Mouse (Mus musculus): Measurements from ENCODE around the gene Stox2.
"Not testable (repeated sequence)": the region's sequence is repeated elsewhere in the genome, so short reads cannot be mapped to it uniquely, and the experiment has no call there.

Gene Stox2

GRCm38 (mm10) chr8:47446312-47447046, at the start of gene Stox2:
Stox2 (minus strand) TSS chr8:47446362.
- DNase-seq (ENCODE audit: low spot score): no peak

- DNase-seq (ENCODE audit: low spot score): peak; percentile 21
These were observed 49.3 kb upstream of the Stox2 start for GRCm38 (mm10) chr8:47495428-47495827.

GRCm38 (mm10) chr8:47494602-47495153, 48.5 kb upstream of the Stox2 start:
- no peak for DNase-seq (ENCODE audit: low spot score)

- no peak for DNase-seq (ENCODE audit: low spot score)
These were observed 46.9 kb upstream of the Stox2 start for GRCm38 (mm10) chr8:47493106-47493505.

GRCm38 (mm10) chr8:47487231-47487630, 41.1 kb upstream of the Stox2 start:
- no peak for DNase-seq (ENCODE audit: low spot score)

GRCm38 (mm10) chr8:47482354-47483071, 36.4 kb upstream of the Stox2 start:
- no peak for DNase-seq (ENCODE audit: low spot score)

DNA sequence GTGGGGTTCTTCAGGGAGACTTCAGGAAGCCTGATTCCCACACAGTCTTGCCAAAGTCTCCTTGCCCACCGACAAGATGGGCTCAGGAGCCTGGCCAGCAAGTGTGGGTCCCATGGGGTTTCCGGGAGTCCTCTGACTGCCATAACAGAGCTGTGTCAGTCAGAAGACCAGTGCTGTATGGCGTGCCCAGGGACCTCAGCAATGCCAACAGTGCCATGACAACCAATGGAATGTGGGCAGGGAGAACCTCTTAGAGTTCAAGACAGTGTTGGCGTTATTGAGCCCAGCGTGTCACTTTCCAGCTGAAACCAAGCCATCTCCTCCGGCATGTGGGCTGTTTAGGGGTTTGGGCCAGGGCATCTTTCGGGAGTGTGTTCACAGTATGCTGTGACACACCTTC, 33.9 kb upstream of the Stox2 start:
- DNase-seq (ENCODE audit: low spot score): no peak

DNA sequence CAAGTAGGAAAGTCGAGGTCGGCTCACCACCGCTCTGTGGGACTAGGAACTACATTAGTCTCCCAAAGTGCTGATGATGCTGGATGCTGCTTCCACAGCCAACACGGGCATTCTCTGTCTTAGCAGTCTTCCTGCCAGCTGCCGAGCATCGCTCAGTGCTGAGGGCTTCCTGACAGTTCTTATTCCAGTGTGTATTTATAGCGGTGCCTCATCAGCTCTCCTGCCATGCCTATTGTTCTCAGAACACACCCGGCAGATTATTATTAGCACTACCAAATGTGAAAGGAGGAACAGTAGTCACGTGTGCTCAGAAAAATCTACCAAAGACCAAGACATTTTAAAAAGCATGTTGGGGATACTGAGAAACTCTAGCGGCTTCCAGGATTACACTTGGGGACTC, 15.5 kb upstream of the Stox2 start:
- DNase-seq (ENCODE audit: low spot score): no peak

DNA sequence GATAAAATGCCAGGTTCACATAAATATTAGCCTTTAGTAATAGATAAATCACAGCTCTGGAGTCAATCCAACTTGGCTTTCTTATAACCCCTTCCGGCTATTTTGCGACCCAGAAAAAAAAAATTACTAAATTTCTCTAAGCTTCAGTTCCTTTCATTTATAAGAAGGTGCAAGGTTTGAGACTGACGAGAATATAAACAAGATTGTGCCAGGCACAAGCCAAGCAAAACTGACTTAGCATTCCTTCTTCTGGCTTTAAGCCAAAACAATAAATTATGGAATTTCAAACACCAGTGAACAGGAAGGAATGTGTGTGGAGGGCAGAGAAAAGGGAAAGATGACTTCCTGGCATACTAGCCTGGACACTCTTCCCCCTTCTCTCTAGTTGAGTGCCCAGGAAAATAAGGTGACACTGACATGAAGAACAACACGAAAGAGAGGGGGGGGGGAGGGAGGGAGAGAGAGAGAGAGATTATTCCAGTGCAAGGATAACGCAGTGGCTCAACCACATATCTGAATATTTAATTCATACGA, 13.1 kb upstream of the Stox2 start:
- DNase-seq (ENCODE audit: low spot score): no peak

- no peak for DNase-seq (ENCODE audit: low spot score)
These were observed 12.4 kb upstream of the Stox2 start for GRCm38 (mm10) chr8:47458591-47458990.

- not testable (repeated sequence) for DNase-seq (ENCODE audit: low spot score)
These were observed 3.0 kb upstream of the Stox2 start for GRCm38 (mm10) chr8:47449211-47449610.

DNA sequence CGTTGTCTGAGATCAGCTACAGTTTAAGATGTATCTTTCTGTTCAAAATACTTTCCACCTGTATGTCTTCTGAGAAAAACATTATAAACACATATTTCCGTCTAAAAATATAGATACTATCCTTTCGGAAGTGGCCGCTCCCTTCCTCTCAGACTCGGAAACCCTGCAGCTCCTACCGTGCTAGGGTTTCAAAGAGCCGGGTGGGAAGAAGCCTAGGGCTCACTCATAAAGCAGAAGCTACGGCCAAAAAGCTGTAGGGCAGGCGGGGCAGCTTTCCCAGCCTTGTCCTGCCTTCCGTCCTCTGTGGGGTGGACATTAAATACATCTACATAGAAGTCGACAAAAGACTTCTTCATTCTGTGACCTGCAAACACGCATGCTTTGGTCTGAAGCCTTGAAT, 6.9 kb downstream of the Stox2 start:
- DNase-seq (ENCODE audit: low spot score): no peak

DNA sequence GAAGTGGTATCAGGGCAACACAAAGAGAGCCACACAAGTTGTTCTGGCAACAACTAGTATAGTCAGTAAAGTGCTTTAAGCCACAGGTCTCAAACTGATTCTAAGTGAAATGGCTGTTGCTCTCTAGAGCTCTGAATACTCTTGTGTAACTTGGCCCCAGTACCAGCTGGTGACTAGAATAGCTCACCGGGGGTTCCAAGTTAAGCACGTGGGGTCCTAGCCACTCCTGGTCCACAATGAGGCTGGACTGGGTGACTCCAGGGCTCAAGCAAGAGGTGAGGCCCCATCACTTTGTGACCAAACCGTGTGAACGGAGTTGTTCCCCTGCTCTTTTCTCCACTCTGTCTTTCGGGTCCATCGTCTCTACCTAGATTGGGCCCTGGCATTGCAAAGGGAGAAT, 8.2 kb downstream of the Stox2 start:
- no peak for DNase-seq (ENCODE audit: low spot score)

GRCm38 (mm10) chr8:47435861-47436260, 10.3 kb downstream of the Stox2 start:
- no peak for DNase-seq (ENCODE audit: low spot score)

DNA sequence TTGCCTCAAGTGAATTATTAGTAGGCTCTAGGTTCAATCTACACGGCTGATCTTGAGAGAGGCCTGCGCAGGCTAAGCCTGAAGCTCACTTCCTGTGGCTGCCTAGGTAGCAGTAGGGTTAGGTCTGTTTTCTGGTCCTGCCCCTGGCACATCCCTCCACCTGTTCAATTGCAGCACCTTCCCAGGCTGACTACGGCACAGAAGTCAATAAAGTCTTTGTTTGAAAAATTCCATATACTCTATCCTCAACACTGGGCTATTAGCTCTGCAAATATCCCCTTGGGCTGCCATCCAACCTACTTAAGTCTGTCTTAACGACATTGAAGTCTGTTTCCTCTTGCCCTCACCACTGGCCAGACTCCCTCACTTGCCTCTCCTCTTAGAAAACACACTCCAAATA, 10.8 kb downstream of the Stox2 start:
- DNase-seq (ENCODE audit: low spot score): no peak

DNA sequence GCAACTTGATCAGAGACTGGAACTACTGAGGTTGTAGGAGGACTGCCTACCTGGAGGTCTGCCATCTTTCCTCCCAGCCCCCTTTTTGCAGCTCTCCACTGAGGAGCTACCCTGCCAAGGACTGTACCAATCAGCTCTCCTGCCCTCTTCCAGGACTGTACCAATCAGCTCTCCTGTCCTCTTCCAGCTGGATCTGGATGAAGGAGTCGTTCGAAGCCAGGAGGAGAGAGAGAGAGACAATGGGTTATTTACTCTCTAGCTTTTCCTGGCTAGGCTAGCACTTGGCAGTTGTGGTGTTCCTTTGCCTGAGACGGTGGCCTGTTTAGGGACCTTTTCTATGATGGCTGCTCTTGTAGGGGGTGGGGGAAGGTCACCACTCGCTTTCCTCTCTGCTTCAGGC, 14.9 kb downstream of the Stox2 start:
- DNase-seq (ENCODE audit: low spot score): no peak

DNA sequence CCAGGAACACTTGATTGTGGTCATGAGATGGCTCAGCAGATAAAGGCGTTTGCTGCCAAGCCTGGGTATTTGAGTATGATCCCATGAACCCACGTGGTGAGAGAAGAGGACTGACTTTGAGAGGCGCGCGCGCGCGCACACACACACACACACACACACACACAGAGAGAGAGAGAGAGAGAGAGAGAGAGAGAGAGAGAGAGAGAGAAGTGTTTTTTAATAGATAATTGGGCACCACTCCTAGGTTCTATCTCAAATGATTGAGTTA, 32.0 kb downstream of the Stox2 start:
- not testable (repeated sequence) for DNase-seq (ENCODE audit: low spot score)

DNA sequence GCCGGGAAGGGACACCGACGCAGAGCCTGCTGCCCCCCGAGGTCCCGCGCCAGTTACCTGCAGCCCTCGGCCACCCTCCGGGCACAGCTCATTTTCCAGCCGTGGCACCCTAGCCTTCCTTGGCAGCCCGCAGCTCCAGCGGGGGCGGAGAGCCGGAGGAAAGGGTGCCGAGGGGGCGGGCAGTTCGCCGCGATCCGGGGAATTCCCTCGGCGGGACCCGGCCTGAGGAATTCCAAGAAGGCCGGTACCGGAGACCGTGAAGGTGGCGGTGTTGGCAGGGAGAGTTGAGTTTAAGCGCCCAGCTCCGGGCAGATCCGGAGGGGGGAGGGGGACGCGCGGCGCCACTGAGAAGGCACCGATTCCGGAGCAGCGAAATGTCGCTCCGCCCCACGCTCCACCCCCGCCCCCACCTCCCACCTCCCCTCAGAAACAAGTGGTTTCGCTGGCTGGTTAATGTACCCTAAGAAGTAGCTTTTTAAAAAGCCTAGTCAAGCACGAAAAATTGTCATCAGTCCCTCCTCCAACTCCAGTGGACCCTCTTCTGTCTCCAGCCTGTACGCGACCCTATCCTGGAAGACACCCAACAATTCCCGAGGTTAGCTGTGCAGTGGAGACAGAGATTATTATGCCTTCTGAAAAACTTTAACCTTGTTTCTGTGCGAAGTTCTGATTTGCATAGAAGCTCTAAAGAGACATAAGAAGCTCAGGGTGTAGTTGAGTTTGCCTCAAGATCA, 32.5 kb downstream of the Stox2 start:
- DNase-seq (ENCODE audit: low spot score): peak; percentile 71

DNA sequence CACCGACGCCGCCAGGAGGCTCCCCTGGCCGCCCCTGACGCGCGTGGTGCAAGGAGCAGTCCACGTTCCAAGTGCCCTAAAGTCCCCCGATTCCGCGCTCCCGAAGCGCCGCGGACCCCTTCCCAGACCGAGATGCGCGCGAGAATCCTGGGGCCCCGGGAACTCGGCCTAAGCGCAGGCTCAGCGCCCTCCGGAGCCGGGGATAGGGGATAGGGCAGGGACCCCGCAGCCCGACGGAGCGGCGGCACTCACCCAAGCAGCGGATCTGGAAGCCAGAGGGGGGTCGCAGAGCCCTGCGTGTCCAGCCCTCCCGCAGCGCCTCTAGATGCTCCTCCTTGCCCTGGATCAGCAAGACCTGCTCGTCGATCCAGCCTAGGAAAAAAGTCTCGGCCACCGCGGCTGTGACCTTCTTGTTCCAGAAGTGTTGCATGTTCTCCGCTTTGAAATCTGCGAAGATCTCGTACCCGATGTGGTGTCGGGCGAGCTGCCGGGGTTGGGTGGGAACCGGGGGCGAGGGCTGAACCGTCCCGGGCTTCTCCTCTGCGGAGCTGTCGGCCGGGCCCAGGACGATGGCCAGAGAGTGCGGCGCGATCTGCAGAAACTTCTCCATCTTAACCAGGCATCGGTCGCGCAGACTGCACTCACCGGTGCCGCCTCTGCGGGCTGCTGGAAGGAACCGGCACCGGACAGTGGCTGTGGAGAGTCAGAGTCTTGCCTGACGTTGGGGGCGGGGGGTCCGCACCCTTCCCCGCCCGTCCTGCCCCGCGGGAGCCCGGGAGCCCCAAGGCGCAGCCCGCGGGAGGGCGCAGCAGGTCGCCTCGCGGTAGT, 33.3 kb downstream of the Stox2 start:
- DNase-seq (ENCODE audit: low spot score): peak; percentile 50

- DNase-seq (ENCODE audit: low spot score): no peak
These were observed 34.0 kb downstream of the Stox2 start for GRCm38 (mm10) chr8:47411994-47412695.

- DNase-seq (ENCODE audit: low spot score): no peak
These were observed 34.8 kb downstream of the Stox2 start for GRCm38 (mm10) chr8:47411321-47411720.

Data from testis, postnatal 10 days (tissue).